23 mouse cellular contexts compared by ENCODE assay signal in the genomic region with DNA sequence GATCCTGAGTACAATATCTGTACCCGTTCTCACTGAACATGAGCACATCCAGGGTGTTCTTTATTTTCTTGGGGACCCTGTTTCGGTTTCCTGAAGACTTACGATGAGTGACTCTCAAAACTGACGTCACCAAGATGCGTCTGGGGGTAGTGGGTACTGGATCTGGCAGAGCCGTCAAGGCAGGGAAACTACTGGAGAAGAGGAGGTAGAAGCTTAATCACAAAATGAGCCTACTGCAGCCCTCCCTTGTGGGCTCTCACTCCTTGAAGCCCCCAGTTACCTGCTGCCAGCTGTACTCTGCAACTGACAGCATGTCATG. TPM values are rescaled to one million over a fixed set of nuclear protein-coding genes. Genes with fewer than 3 reads are reported as not detected.
DNase-seq lines count a peak whose midpoint lies in the region; ATAC-seq and TF ChIP-seq lines count a peak whose summit lies in the region.
"Had no signal": no experiment of that assay in that cellular context is flagged by ENCODE, and none has a peak within 500 bp of the region (broad histone marks: within the 10 kb centered on the region; RNA-seq: fewer than 3 reads in every experiment).

No protein-coding gene starts in this region.

- TF ChIP-seq CTCF in thymus, adult 2 months (IDR thresholded peaks at IDR 0.05; ENCODE audit: borderline replicate concordance, control insufficient read depth, extremely low read depth, insufficient read depth, low read length, poor library complexity), result no peak

- no peak for ATAC-seq in heart, embryonic 15.5 days (replicated peaks; ENCODE audit: insufficient number of reproducible peaks, insufficient read depth, low FRiP score, low read depth)
- no peak for ATAC-seq in liver, embryonic 13.5 days (ENCODE audit: low read depth)
- ATAC-seq: forebrain, embryonic 15.5 days; midbrain, embryonic 15.5 days had no signal

- H3K27ac ChIP-seq in heart, embryonic 15.5 days, result no peak overlapping the region
- no peak overlapping the region for H3K27ac ChIP-seq in heart, embryonic 10.5 days
- no peak overlapping the region for H3K27ac ChIP-seq in thymus, adult 2 months (ENCODE audit: control insufficient read depth, insufficient read depth, low read length)
- no peak overlapping the region for H3K27ac ChIP-seq in liver, embryonic 13.5 days
- H3K27ac ChIP-seq: embryonic facial prominence, embryonic 10.5 days; forebrain, embryonic 15.5 days; hindbrain, embryonic 15.5 days; kidney, postnatal 0 days; midbrain, embryonic 15.5 days; stomach, embryonic 15.5 days had no signal

- 0 out of 2 replicates have a peak overlapping the region, but pooled peaks have one; percentile 7 for H3K4me2 ChIP-seq in heart, embryonic 15.5 days
- H3K4me2 ChIP-seq in liver, embryonic 13.5 days, result peak overlapping the region; percentile 25
- H3K4me2 ChIP-seq: forebrain, embryonic 15.5 days; hindbrain, embryonic 15.5 days; midbrain, embryonic 15.5 days; stomach, embryonic 15.5 days had no signal

- H3K36me3 ChIP-seq in heart, embryonic 15.5 days, result no peaks in the 10 kb centered on the region
- H3K36me3 ChIP-seq in heart, embryonic 10.5 days, result no peaks in the 10 kb centered on the region
- H3K36me3 ChIP-seq in thymus, adult 2 months (ENCODE audit: control insufficient read depth, insufficient read depth, low read length), result no peaks in the 10 kb centered on the region
- H3K36me3 ChIP-seq in liver, embryonic 13.5 days, result no peaks in the 10 kb centered on the region
- H3K36me3 ChIP-seq: embryonic facial prominence, embryonic 10.5 days; forebrain, embryonic 15.5 days; hindbrain, embryonic 15.5 days; midbrain, embryonic 15.5 days; stomach, embryonic 15.5 days had no signal

- H3K9me3 ChIP-seq in heart, embryonic 15.5 days (replicated peaks), result no peaks in the 10 kb centered on the region
- no peaks in the 10 kb centered on the region for H3K9me3 ChIP-seq in heart, embryonic 10.5 days
- no peaks in the 10 kb centered on the region for H3K9me3 ChIP-seq in liver, embryonic 13.5 days (replicated peaks)
- H3K9me3 ChIP-seq: embryonic facial prominence, embryonic 10.5 days; forebrain, embryonic 15.5 days; hindbrain, embryonic 15.5 days; megakaryocyte, embryonic 14.5 days; midbrain, embryonic 15.5 days; stomach, embryonic 15.5 days had no signal

- no peaks in the 10 kb centered on the region for H3K27me3 ChIP-seq in heart, embryonic 15.5 days
- H3K27me3 ChIP-seq in heart, embryonic 10.5 days (ENCODE audit: insufficient read depth, poor library complexity, severe bottlenecking), result peaks cover 4% of the 10 kb centered on the region; the same call in 1 of the 2 replicates
- no peaks in the 10 kb centered on the region for H3K27me3 ChIP-seq in thymus, adult 2 months (ENCODE audit: control insufficient read depth, insufficient read depth, low read length)
- H3K27me3 ChIP-seq in liver, embryonic 13.5 days, result no peaks in the 10 kb centered on the region
- H3K27me3 ChIP-seq: forebrain, embryonic 15.5 days; hindbrain, embryonic 15.5 days; midbrain, embryonic 15.5 days; stomach, embryonic 15.5 days had no signal

- no peak overlapping the region for H3K4me3 ChIP-seq in heart, embryonic 15.5 days
- no peak overlapping the region for H3K4me3 ChIP-seq in heart, embryonic 10.5 days
- peak overlapping the region; percentile 2; the same call in 1 of the 2 replicates for H3K4me3 ChIP-seq in thymus, adult 2 months (ENCODE audit: control insufficient read depth, insufficient read depth, low read length)
- H3K4me3 ChIP-seq in liver, embryonic 13.5 days (replicated peaks), result peak overlapping the region; percentile 11; the same call in 1 of the 2 replicates
- H3K4me3 ChIP-seq: embryonic facial prominence, embryonic 10.5 days; forebrain, embryonic 15.5 days; hindbrain, embryonic 15.5 days; midbrain, embryonic 15.5 days; stomach, embryonic 15.5 days had no signal

- TF ChIP-seq POLR2A in thymus, adult 2 months (IDR thresholded peaks at IDR 0.05; ENCODE audit: control insufficient read depth, extremely low read depth, insufficient read depth, low read length, poor library complexity), result no peak

- DNase-seq in heart, embryonic 10.5 days (ENCODE audit: low spot score), result no peak
- DNase-seq in thymus, adult 2 months, result no peak
- no peak for DNase-seq in thymus, postnatal 0 days (ENCODE audit: low spot score)
- DNase-seq in liver, embryonic 13.5 days, result no peak
- no peak for DNase-seq in neural tube, embryonic 10.5 days (ENCODE audit: extremely low spot score, low spot score)
- no peak for DNase-seq in thymus, postnatal 36 days
- DNase-seq: cerebellum, adult 11-12 months; cerebellum, postnatal 36 days; kidney, adult 11 months; lung, postnatal 10 days; thymus, postnatal 25 days had no signal

- 65% methylated on average over 6 of the region's 6 CpGs for WGBS in heart, embryonic 15.5 days
- 73% methylated on average over 6 of the region's 6 CpGs for WGBS in heart, embryonic 10.5 days
- 78% methylated on average over 6 of the region's 6 CpGs for WGBS in thymus, adult 2 months
- 54% methylated on average over 6 of the region's 6 CpGs for WGBS in liver, embryonic 13.5 days (ENCODE audit: insufficient replicate concordance)

- no peaks in the 10 kb centered on the region for H3K4me1 ChIP-seq in heart, embryonic 15.5 days (replicated peaks)
- no peaks in the 10 kb centered on the region for H3K4me1 ChIP-seq in heart, embryonic 10.5 days
- peaks cover 10% of the 10 kb centered on the region for H3K4me1 ChIP-seq in thymus, adult 2 months (replicated peaks; ENCODE audit: control insufficient read depth, insufficient read depth, low read length)
- peaks cover 16% of the 10 kb centered on the region for H3K4me1 ChIP-seq in liver, embryonic 13.5 days (replicated peaks)
- H3K4me1 ChIP-seq: forebrain, embryonic 15.5 days; hindbrain, embryonic 15.5 days; midbrain, embryonic 15.5 days; stomach, embryonic 15.5 days had no signal

- H3K9ac ChIP-seq in heart, embryonic 15.5 days, result no peak overlapping the region
- no peak overlapping the region for H3K9ac ChIP-seq in liver, embryonic 13.5 days
- H3K9ac ChIP-seq: forebrain, embryonic 15.5 days; hindbrain, embryonic 15.5 days; midbrain, embryonic 15.5 days; stomach, embryonic 15.5 days had no signal

RNA-seq across cellular contexts. Expression of a gene that starts 7.7 kb away (rescaled TPM):
- not detected in 2 replicates for polyA plus RNA-seq in heart, embryonic 15.5 days (2015; fragmentation: Nextera tagmentation; extraction: Ambion mirVana)
- not detected in 2 replicates for polyA plus RNA-seq in heart, embryonic 10.5 days (2016; fragmentation: Nextera tagmentation; extraction: Ambion mirVana)
- not detected in 2 replicates for polyA plus RNA-seq in thymus, adult 2 months (2012; rRNA removed)
- polyA plus RNA-seq in thymus, postnatal 0 days (2015; fragmentation: Nextera tagmentation; extraction: Ambion mirVana), result not detected in 2 replicates
- polyA plus RNA-seq in liver, embryonic 13.5 days (2015; fragmentation: Nextera tagmentation; extraction: Ambion mirVana), result not detected in 2 replicates
- polyA plus RNA-seq: brain, embryonic 14.5 days; embryonic facial prominence, embryonic 10.5 days; forebrain, embryonic 15.5 days; gonadal fat pad, adult 2 months; heart, embryonic 16.5 days; hindbrain, embryonic 15.5 days; kidney, postnatal 0 days; limb, embryonic 14.5 days; midbrain, embryonic 15.5 days; stomach, embryonic 15.5 days had no signal

RNA-seq across cellular contexts. Expression of a gene that starts 20.1 kb away (rescaled TPM):
- polyA plus RNA-seq in heart, embryonic 15.5 days (2015; fragmentation: Nextera tagmentation; extraction: Ambion mirVana), result 10.3 and 13.3 TPM in 2 replicates
- polyA plus RNA-seq in heart, embryonic 10.5 days (2016; fragmentation: Nextera tagmentation; extraction: Ambion mirVana), result 15.1 and 24.7 TPM in 2 replicates
- 9.6 and 11.0 TPM in 2 replicates for polyA plus RNA-seq in thymus, adult 2 months (2012; rRNA removed)
- 33.2 and 35.5 TPM in 2 replicates for polyA plus RNA-seq in thymus, postnatal 0 days (2015; fragmentation: Nextera tagmentation; extraction: Ambion mirVana)
- polyA plus RNA-seq in liver, embryonic 13.5 days (2015; fragmentation: Nextera tagmentation; extraction: Ambion mirVana), result 32.3 and 38.0 TPM in 2 replicates

Comparison
In these comparisons a context has a peak if more than half of its experiments do, and no peak if none do; other contexts are left out.
1. H3K4me3 ChIP-seq: peak in thymus, adult 2 months (single experiment) and liver, embryonic 13.5 days (single experiment); none in heart, embryonic 15.5 days (single experiment) and heart, embryonic 10.5 days (single experiment).